16 mouse cellular contexts compared by ENCODE assay signal in genomic region chr9:107224597-107224996, GRCm38 (mm10). TPM values are rescaled to one million over a fixed set of nuclear protein-coding genes. Genes with fewer than 3 reads are reported as not detected.
DNase-seq lines count a peak whose midpoint lies in the region; ATAC-seq and TF ChIP-seq lines count a peak whose summit lies in the region.
"Had no signal": no experiment of that assay in that cellular context is flagged by ENCODE, and none has a peak within 500 bp of the region (broad histone marks: within the 10 kb centered on the region; RNA-seq: fewer than 3 reads in every experiment).

No protein-coding gene starts in this region.

- H3K27ac ChIP-seq in hindbrain, postnatal 0 days, result no peak overlapping the region
- no peak overlapping the region for H3K27ac ChIP-seq in hindbrain, embryonic 14.5 days
- H3K27ac ChIP-seq: embryonic facial prominence, embryonic 12.5 days; forebrain, embryonic 15.5 days had no signal

- peak; percentile 42 for DNase-seq in cerebellum, adult 11-12 months
- DNase-seq in cerebellum, postnatal 4 days (ENCODE audit: low spot score in 2 of 2), result no peak
- no peak for DNase-seq in frontal cortex, adult 2 months (ENCODE audit: extremely low spot score in 1 of 2, low spot score in 1 of 2)
- no peak for DNase-seq in hindbrain, postnatal 0 days (ENCODE audit: low spot score)
- DNase-seq in hindbrain, embryonic 14.5 days (ENCODE audit: low spot score), result no peak
- DNase-seq in cerebellum, postnatal 25 days, result peak; percentile 33 to 52
- no peak for DNase-seq in spleen, postnatal 36 days (ENCODE audit: low spot score in 2 of 2)
- DNase-seq: adrenal gland, postnatal 14 days; gastrocnemius, postnatal 14 days; heart, postnatal 36 days; kidney, adult 11 months; kidney, adult 9 months had no signal

- 89% methylated on average over 1 of the region's 1 CpGs for WGBS in hindbrain, postnatal 0 days
- 89% methylated on average over 1 of the region's 1 CpGs for WGBS in hindbrain, embryonic 14.5 days

- no peak overlapping the region for H3K4me2 ChIP-seq in hindbrain, postnatal 0 days (ENCODE audit: low read depth, low read length)
- no peak overlapping the region for H3K4me2 ChIP-seq in hindbrain, embryonic 14.5 days (replicated peaks)
- H3K4me2 ChIP-seq: embryonic facial prominence, embryonic 12.5 days; forebrain, embryonic 15.5 days; heart, embryonic 12.5 days had no signal

- H3K9ac ChIP-seq in hindbrain, postnatal 0 days (replicated peaks; ENCODE audit: low read length), result no peak overlapping the region
- no peak overlapping the region for H3K9ac ChIP-seq in hindbrain, embryonic 14.5 days
- H3K9ac ChIP-seq: embryonic facial prominence, embryonic 12.5 days; forebrain, embryonic 15.5 days; heart, embryonic 12.5 days had no signal

- H3K4me1 ChIP-seq in hindbrain, postnatal 0 days (ENCODE audit: insufficient read depth, low read length), result no peaks in the 10 kb centered on the region
- H3K4me1 ChIP-seq in hindbrain, embryonic 14.5 days (replicated peaks; ENCODE audit: control insufficient read depth, insufficient read depth, low read length), result 0 out of 2 replicates have a peak, but pooled peaks cover 3% of the 10 kb centered on the region
- H3K4me1 ChIP-seq: embryonic facial prominence, embryonic 12.5 days; heart, embryonic 12.5 days had no signal

- no peaks in the 10 kb centered on the region for H3K36me3 ChIP-seq in hindbrain, postnatal 0 days (ENCODE audit: insufficient read depth, low read length)
- H3K36me3 ChIP-seq in hindbrain, embryonic 14.5 days (replicated peaks; ENCODE audit: control insufficient read depth, insufficient read depth), result no peaks in the 10 kb centered on the region
- H3K36me3 ChIP-seq: embryonic facial prominence, embryonic 12.5 days; forebrain, embryonic 15.5 days; heart, embryonic 12.5 days had no signal

- H3K9me3 ChIP-seq in hindbrain, postnatal 0 days (ENCODE audit: low read length), result no peaks in the 10 kb centered on the region
- H3K9me3 ChIP-seq in hindbrain, embryonic 14.5 days (ENCODE audit: control insufficient read depth, low read length), result no peaks in the 10 kb centered on the region
- H3K9me3 ChIP-seq: embryonic facial prominence, embryonic 12.5 days; forebrain, embryonic 15.5 days; heart, embryonic 12.5 days had no signal

- no peak for TF ChIP-seq CTCF in hindbrain, postnatal 0 days (IDR thresholded peaks at IDR 0.05; ENCODE audit: low read depth)

- no peaks in the 10 kb centered on the region for H3K27me3 ChIP-seq in hindbrain, postnatal 0 days (ENCODE audit: insufficient read depth, low read length)
- no peaks in the 10 kb centered on the region for H3K27me3 ChIP-seq in hindbrain, embryonic 14.5 days (ENCODE audit: control insufficient read depth, insufficient read depth, low read length)
- H3K27me3 ChIP-seq: forebrain, embryonic 15.5 days had no signal

- H3K4me3 ChIP-seq in hindbrain, postnatal 0 days (ENCODE audit: low read length), result no peak overlapping the region
- no peak overlapping the region for H3K4me3 ChIP-seq in hindbrain, embryonic 14.5 days (replicated peaks; ENCODE audit: low read length)
- H3K4me3 ChIP-seq: embryonic facial prominence, embryonic 12.5 days; forebrain, embryonic 15.5 days; heart, embryonic 12.5 days had no signal

- ATAC-seq in frontal cortex, adult (ENCODE audit: low TSS enrichment), result peak; percentile 6; the same call in 1 of the 2 replicates
- ATAC-seq in hindbrain, postnatal 0 days, result 0 out of 2 replicates have a peak, but pooled peaks have one; percentile 47
- ATAC-seq in hindbrain, embryonic 14.5 days (ENCODE audit: low FRiP score), result no peak; the same call in 1 of the 2 replicates
- ATAC-seq: forebrain, embryonic 15.5 days had no signal

RNA-seq across cellular contexts. Expression of gene Dock3, which starts 7.1 kb away (rescaled TPM):
- polyA plus RNA-seq in frontal cortex, adult 2 months (2012; rRNA removed), result 185 and 204 TPM in 2 replicates
- total RNA-seq in hindbrain, postnatal 0 days (2014; rRNA removed), result 43.4 and 52.4 TPM in 2 replicates
- 21.6 and 23.9 TPM in 2 replicates for polyA plus RNA-seq in hindbrain, postnatal 0 days (2015; fragmentation: Nextera tagmentation; extraction: Ambion mirVana)
- 25.7 and 27.9 TPM in 2 replicates for polyA plus RNA-seq in hindbrain, embryonic 14.5 days (2014; fragmentation: Nextera tagmentation; extraction: Ambion mirVana)
- total RNA-seq: gastrocnemius, postnatal 14 days had no signal

Comparison
In these comparisons a context has a peak if more than half of its experiments do, and no peak if none do; other contexts are left out.
1. DNase-seq: peak in cerebellum, adult 11-12 months (single experiment) and cerebellum, postnatal 25 days (2 of 2); none in cerebellum, postnatal 4 days (0 of 2), frontal cortex, adult 2 months (0 of 2), hindbrain, postnatal 0 days (single experiment), hindbrain, embryonic 14.5 days (single experiment) and spleen, postnatal 36 days (0 of 2).